Mouse (Mus musculus): ENCODE results near the gene Tspan5.

Gene Tspan5

GRCm38 (mm10) chr3:138845820-138846219 lies 103.8 kb downstream of the Tspan5 start:
- no peak for DNase-seq (ENCODE audit: low read depth, low spot score)

DNA sequence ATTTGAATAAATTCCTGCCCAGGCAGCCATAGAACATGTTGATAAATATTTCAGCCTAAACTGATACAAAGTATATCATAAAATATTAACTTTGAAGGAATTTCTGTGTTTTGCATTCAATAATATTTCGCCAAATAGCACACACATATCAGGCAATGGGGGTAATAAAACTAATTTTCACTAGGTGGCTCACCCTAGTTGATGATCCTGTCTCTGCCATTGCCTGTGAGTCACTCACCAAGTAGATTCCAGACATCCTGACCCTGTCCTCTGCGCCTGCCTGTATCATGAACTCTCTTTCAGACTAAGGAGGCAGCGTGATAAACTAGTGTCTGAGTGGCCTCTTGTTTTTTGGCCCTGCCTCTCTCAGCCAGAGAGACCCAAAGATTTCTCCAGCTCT lies 105.8 kb downstream of the Tspan5 start:
- DNase-seq (ENCODE audit: low read depth, low spot score) = no peak

GRCm38 (mm10) chr3:138849755-138850301 lies 107.8 kb downstream of the Tspan5 start:
- DNase-seq (ENCODE audit: low read depth, low spot score) = no peak

GRCm38 (mm10) chr3:138851876-138852275 lies 109.9 kb downstream of the Tspan5 start:
- DNase-seq (ENCODE audit: low read depth, low spot score) = no peak

GRCm38 (mm10) chr3:138852982-138853689 lies 111.1 kb downstream of the Tspan5 start:
- DNase-seq (ENCODE audit: low read depth, low spot score) = no peak

GRCm38 (mm10) chr3:138853996-138854836 lies 112.2 kb downstream of the Tspan5 start:
- DNase-seq (ENCODE audit: low read depth, low spot score) = no peak

GRCm38 (mm10) chr3:138855387-138855786 lies 113.4 kb downstream of the Tspan5 start:
- no peak for DNase-seq (ENCODE audit: low read depth, low spot score)

DNA sequence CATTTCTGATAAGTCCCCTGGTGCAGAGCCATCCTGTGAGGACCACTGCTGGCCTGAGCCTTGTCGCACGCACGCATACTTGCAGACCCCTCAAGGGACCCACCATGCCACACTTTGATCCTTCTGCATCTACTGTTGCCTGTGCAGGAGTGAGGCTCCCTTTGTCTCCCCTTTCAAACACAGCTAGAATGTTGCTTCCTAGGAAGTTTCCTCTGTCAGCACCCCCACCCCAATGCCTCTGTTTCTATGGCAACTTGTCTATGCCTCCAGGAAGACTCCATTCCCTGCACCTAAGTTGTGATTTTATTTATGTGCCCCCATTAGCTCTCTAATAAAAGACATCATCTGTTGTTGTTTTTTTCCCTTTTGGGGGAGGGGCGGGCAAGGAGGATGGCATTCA lies 115.0 kb downstream of the Tspan5 start:
- DNase-seq (ENCODE audit: low read depth, low spot score) = no peak

- no peak for DNase-seq (ENCODE audit: low read depth, low spot score)
Observed at GRCm38 (mm10) chr3:138857805-138858546, 116.0 kb downstream of the Tspan5 start.

- DNase-seq (ENCODE audit: low read depth, low spot score) = no peak
Observed at GRCm38 (mm10) chr3:138858649-138859048, 116.7 kb downstream of the Tspan5 start.

- no peak for DNase-seq (ENCODE audit: low read depth, low spot score)
Observed at GRCm38 (mm10) chr3:138859166-138859565, 117.2 kb downstream of the Tspan5 start.

DNA sequence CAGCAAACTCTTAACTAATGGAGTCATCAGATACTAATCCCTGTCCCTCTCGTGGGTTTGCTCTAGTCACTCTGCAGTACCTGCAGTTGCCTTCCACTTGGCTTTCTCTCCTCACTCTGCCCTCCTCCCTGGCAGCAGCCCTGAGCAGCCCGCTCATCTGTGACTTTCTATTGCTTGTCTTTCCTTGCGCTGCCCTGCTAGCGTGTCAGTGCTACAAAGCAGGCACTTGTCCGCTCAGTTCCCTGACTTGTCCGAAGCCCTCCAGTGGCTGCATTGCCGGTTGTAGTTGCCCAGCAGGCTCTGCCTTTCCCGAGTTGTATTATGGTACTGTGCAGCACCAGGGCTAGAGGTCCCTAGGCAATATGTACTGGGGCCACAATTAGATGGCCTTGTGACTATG lies 117.7 kb downstream of the Tspan5 start:
- no peak for DNase-seq (ENCODE audit: low read depth, low spot score)

GRCm38 (mm10) chr3:138860257-138860760 lies 118.3 kb downstream of the Tspan5 start:
- no peak for DNase-seq (ENCODE audit: low read depth, low spot score)

DNA sequence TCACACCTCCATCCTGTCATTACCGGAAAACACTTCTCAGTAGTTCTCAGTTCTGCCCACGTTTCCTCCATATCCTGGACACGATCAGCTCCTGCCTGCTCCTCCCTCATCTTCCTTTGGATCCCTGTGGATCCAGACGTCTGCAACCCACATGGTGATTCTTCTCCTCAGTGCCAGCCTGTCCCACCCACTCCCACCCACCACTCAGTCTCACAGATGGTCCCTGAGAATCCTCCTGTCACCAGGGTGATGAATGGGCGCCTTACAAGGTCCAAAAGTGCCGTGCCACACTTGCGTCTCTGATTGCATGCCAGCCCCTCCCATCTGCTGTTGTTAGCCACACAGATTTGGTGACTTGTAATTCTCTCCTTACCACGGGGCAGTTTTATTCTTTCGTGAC lies 119.0 kb downstream of the Tspan5 start:
- no peak for DNase-seq (ENCODE audit: low read depth, low spot score)

- no peak for DNase-seq (ENCODE audit: low read depth, low spot score)
Observed at GRCm38 (mm10) chr3:138861589-138861988, 119.6 kb downstream of the Tspan5 start.

GRCm38 (mm10) chr3:138864166-138864648 lies 122.2 kb downstream of the Tspan5 start:
- no peak for DNase-seq (ENCODE audit: low read depth, low spot score)

DNA sequence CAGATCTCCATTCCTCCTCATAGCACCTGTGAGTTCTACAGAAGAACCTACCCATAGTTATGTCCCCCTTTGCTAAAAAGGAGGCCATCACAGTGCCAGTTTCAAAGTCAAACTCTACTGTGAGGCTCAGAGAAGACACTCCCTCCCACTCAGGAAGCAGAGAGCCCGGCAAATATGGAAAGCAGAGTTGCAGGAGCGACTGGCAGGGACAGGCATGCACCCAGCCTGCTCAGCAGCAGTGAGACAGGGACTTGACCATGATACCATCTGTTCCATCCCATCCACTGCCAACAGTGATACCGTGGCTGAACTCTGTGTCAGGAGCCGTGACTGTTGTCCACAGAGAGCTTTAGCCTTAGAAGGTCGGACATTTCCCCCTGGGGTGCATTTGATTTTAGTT lies 123.3 kb downstream of the Tspan5 start:
- no peak for DNase-seq (ENCODE audit: low read depth, low spot score)

- no peak for DNase-seq (ENCODE audit: low read depth, low spot score)
Observed at GRCm38 (mm10) chr3:138867149-138867848, 125.3 kb downstream of the Tspan5 start.

GRCm38 (mm10) chr3:138868409-138868808 lies 126.4 kb downstream of the Tspan5 start:
- no peak for DNase-seq (ENCODE audit: low read depth, low spot score)

- no peak for DNase-seq (ENCODE audit: low read depth, low spot score)
Observed at GRCm38 (mm10) chr3:138875282-138875681, 133.3 kb downstream of the Tspan5 start.

DNA sequence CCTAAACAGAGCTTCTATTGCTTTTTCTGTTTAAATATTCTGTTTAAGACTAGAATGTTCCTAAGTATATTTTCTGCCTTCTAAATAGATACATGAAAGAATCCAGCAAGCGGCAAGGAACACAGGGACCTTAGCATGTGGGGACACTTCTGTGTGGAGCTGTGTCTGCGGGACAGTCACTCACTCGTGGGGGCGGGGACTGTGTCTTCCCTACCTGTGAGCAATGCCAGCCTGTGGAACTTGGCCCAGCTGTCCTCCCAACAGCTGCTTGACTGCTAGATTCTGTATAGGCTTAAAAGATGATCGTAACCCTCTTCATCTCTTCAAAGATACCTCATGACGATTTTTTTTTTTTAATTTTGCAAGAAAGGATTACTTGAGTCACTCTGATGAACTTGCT lies 133.9 kb downstream of the Tspan5 start:
- DNase-seq (ENCODE audit: low read depth, low spot score) = no peak
